Mouse (Mus musculus) intestine, postnatal 0 days (tissue): ENCODE measurements at regions not wholly inside any gene's neighbourhood (a gene's known extent, or its start where the extent isn't known, plus 50 kb on each side); places are given as distances from the start of the nearest gene placed in this dataset.
A peak's percentile ranks its signal among the peaks of the same experiment; 100 is the strongest.

Experiments used
- ATAC-seq: fragments of 200-750 bp; cut with Nextera tagmentation; 2 replicates; pipeline ENCODE4 v1.8.0; 2017; ENCODE audit warnings: mild to moderate bottlenecking, moderate TSS enrichment, moderate library complexity
- H3K27ac ChIP-seq: fragments of 300-500 bp; sonication (generic); 2 replicates; pipeline ENCODE4 v1.5.1; 2014; ENCODE audit warnings: mild to moderate bottlenecking, low read depth, low read length, moderate library complexity
- H3K27me3 ChIP-seq: fragments of 300-500 bp; sonication (generic); replicated peaks from 2 replicates; pipeline ENCODE4 v1.6.1; 2014; ENCODE audit warnings: low read length, mixed read lengths; ENCODE audit not compliant: control insufficient read depth, insufficient read depth
- H3K36me3 ChIP-seq: fragments of 300-500 bp; sonication (generic); 2 replicates; pipeline ENCODE4 v1.6.1; 2014; ENCODE audit warnings: mild to moderate bottlenecking, moderate library complexity; ENCODE audit not compliant: control insufficient read depth, insufficient read depth
- H3K4me1 ChIP-seq: fragments of 300-500 bp; sonication (generic); replicated peaks from 2 replicates; pipeline ENCODE4 v1.6.1; 2014; ENCODE audit warnings: antibody characterized with exemption, low read length, mixed read lengths; ENCODE audit not compliant: control insufficient read depth, insufficient read depth
- H3K4me2 ChIP-seq: fragments of 300-500 bp; sonication (generic); replicated peaks from 2 replicates; pipeline ENCODE4 v1.6.1; 2014; ENCODE audit warnings: low read depth, mild to moderate bottlenecking, moderate library complexity
- H3K4me3 ChIP-seq: fragments of 300-500 bp; sonication (generic); 2 replicates; pipeline ENCODE4 v1.5.1; 2014; ENCODE audit warnings: low read depth, low read length
- H3K9ac ChIP-seq: fragments of 300-500 bp; sonication (generic); 2 replicates; pipeline ENCODE4 v1.6.1; 2014; ENCODE audit warnings: mild to moderate bottlenecking, low read depth, low read length
- H3K9me3 ChIP-seq: fragments of 300-500 bp; sonication (generic); 2 replicates; pipeline ENCODE4 v1.6.1; 2016; ENCODE audit warnings: mixed run types; ENCODE audit not compliant: control insufficient read depth
- CTCF ChIP-seq: sonication (generic); IDR thresholded peaks from 2 replicates; pipeline ENCODE4 v1.5.1; 2016; ENCODE audit warnings: low read depth, mild to moderate bottlenecking, control low read depth, antibody characterized with exemption, moderate library complexity
- whole genome bisulfite sequencing: fragments of 180-500 bp; shearing (Covaris S2); extraction: QIAGEN DNeasy Blood & Tissue Kit; methylation state at CpG from one replicate; pipeline ENCODE4 v1.1.7; 2014; 5-methylcytosine and 5-hydroxymethylcytosine counted together

GRCm38 (mm10) chr14:95493154-95493553 lies 387.9 kb upstream of the 4921530L21Rik start:
- Histone ChIP-seq H3K9me3 (no peaks in the 10 kb centered on the region), H3K4me3 (no peak overlapping the region), H3K4me2 (no peak overlapping the region), H3K36me3 (no peaks in the 10 kb centered on the region), H3K4me1 (no peaks in the 10 kb centered on the region), H3K27ac (no peak overlapping the region), H3K27me3 (no peaks in the 10 kb centered on the region), H3K9ac (no peak overlapping the region)
- WGBS: 95% methylated on average over 3 of the region's 3 CpGs
- no peak for ATAC-seq
- no peak for TF ChIP-seq CTCF

- Histone ChIP-seq H3K4me2 (no peak overlapping the region), H3K4me3 (no peak overlapping the region), H3K9ac (no peak overlapping the region), H3K27ac (no peak overlapping the region), H3K9me3 (no peaks in the 10 kb centered on the region), H3K36me3 (no peaks in the 10 kb centered on the region), H3K27me3 (no peaks in the 10 kb centered on the region), H3K4me1 (no peaks in the 10 kb centered on the region)
- no peak for ATAC-seq
- 72% methylated on average over 2 of the region's 2 CpGs for WGBS
- no peak for TF ChIP-seq CTCF
Observed at GRCm38 (mm10) chr14:95493958-95494357, 387.1 kb upstream of the 4921530L21Rik start.

GRCm38 (mm10) chr14:95515072-95515471 lies 366.0 kb upstream of the 4921530L21Rik start:
- no peak for ATAC-seq
- H3K4me1 ChIP-seq: no peaks in the 10 kb centered on the region
- no peak for TF ChIP-seq CTCF
- no peaks in the 10 kb centered on the region for H3K27me3 ChIP-seq
- no peak overlapping the region for H3K4me2 ChIP-seq
- H3K9ac ChIP-seq: no peak overlapping the region
- H3K4me3 ChIP-seq: no peak overlapping the region
- no peaks in the 10 kb centered on the region for H3K36me3 ChIP-seq
- WGBS: 83% methylated on average over 1 of the region's 1 CpGs
- H3K27ac ChIP-seq: no peak overlapping the region
- H3K9me3 ChIP-seq: no peaks in the 10 kb centered on the region

GRCm38 (mm10) chr14:95518837-95519236 lies 362.2 kb upstream of the 4921530L21Rik start:
- Histone ChIP-seq H3K27ac (no peak overlapping the region), H3K9ac (no peak overlapping the region), H3K27me3 (no peaks in the 10 kb centered on the region), H3K36me3 (no peaks in the 10 kb centered on the region), H3K4me2 (no peak overlapping the region), H3K9me3 (no peaks in the 10 kb centered on the region), H3K4me3 (no peak overlapping the region), H3K4me1 (no peaks in the 10 kb centered on the region)
- TF ChIP-seq CTCF: no peak
- no peak for ATAC-seq
- WGBS: 84% methylated on average over 1 of the region's 1 CpGs

GRCm38 (mm10) chr14:95543863-95544262 lies 337.2 kb upstream of the 4921530L21Rik start:
- no peaks in the 10 kb centered on the region for H3K27me3 ChIP-seq
- H3K9ac ChIP-seq: no peak overlapping the region
- no peak for ATAC-seq
- H3K9me3 ChIP-seq: no peaks in the 10 kb centered on the region
- no peak for TF ChIP-seq CTCF
- no peaks in the 10 kb centered on the region for H3K4me1 ChIP-seq
- no peak overlapping the region for H3K27ac ChIP-seq
- H3K4me2 ChIP-seq: no peak overlapping the region
- H3K36me3 ChIP-seq: no peaks in the 10 kb centered on the region
- H3K4me3 ChIP-seq: no peak overlapping the region

GRCm38 (mm10) chr14:95591075-95591474 lies 290.0 kb upstream of the 4921530L21Rik start:
- 56% methylated on average over 3 of the region's 3 CpGs for WGBS
- Histone ChIP-seq H3K9ac (no peak overlapping the region), H3K4me3 (no peak overlapping the region), H3K9me3 (no peaks in the 10 kb centered on the region), H3K4me1 (no peaks in the 10 kb centered on the region), H3K4me2 (no peak overlapping the region), H3K27me3 (no peaks in the 10 kb centered on the region), H3K27ac (no peak overlapping the region), H3K36me3 (no peaks in the 10 kb centered on the region)
- peak; percentile 79 for ATAC-seq
- TF ChIP-seq CTCF: no peak

GRCm38 (mm10) chr14:95596385-95596784 lies 284.7 kb upstream of the 4921530L21Rik start:
- Histone ChIP-seq H3K9ac (no peak overlapping the region), H3K27me3 (no peaks in the 10 kb centered on the region), H3K4me2 (no peak overlapping the region), H3K36me3 (no peaks in the 10 kb centered on the region), H3K9me3 (no peaks in the 10 kb centered on the region), H3K4me1 (no peaks in the 10 kb centered on the region), H3K27ac (no peak overlapping the region), H3K4me3 (no peak overlapping the region)
- WGBS: 61% methylated on average over 2 of the region's 2 CpGs
- no peak for TF ChIP-seq CTCF
- ATAC-seq: no peak
